Mouse (Mus musculus) neural tube, embryonic 11.5 days (tissue): ENCODE measurements around the gene Mad1l1. TPM values are rescaled to one million over a fixed set of nuclear protein-coding genes. Genes with fewer than 3 reads are reported as not detected.

ENCODE experiments used
- ATAC-seq: fragments of 200-750 bp; cut with Nextera tagmentation; 2 replicates; pipeline ENCODE4 v1.8.0; 2017; ENCODE audit warnings: moderate number of reproducible peaks, mild to moderate bottlenecking, moderate TSS enrichment, moderate library complexity; ENCODE audit not compliant: insufficient read depth, low FRiP score, low TSS enrichment
- DNase-seq: peaks from one replicate; pipeline ENCODE4 v3.0.0-alpha.2; 2015; ENCODE audit warnings: low spot score
- H3K27ac ChIP-seq: fragments of 300-500 bp; sonication (generic); 2 replicates; pipeline ENCODE4 v1.5.1; 2014; ENCODE audit warnings: low read depth, mild to moderate bottlenecking, low read length
- H3K27me3 ChIP-seq: fragments of 300-500 bp; sonication (generic); 2 replicates; pipeline ENCODE4 v1.6.1; 2014; ENCODE audit warnings: mild to moderate bottlenecking, low read length, mixed read lengths; ENCODE audit not compliant: control insufficient read depth, insufficient read depth
- H3K36me3 ChIP-seq: fragments of 300-500 bp; sonication (generic); 2 replicates; pipeline ENCODE4 v1.6.1; 2014; ENCODE audit warnings: mild to moderate bottlenecking, low read length, moderate library complexity, mixed read lengths; ENCODE audit not compliant: control insufficient read depth, insufficient read depth
- H3K4me1 ChIP-seq: fragments of 300-500 bp; sonication (generic); 2 replicates; pipeline ENCODE4 v1.6.1; 2014; ENCODE audit warnings: low read length, mixed read lengths; ENCODE audit not compliant: control insufficient read depth, insufficient read depth
- H3K4me2 ChIP-seq: fragments of 300-500 bp; sonication (generic); 2 replicates; pipeline ENCODE4 v1.6.1; 2014; ENCODE audit warnings: low read depth, mild to moderate bottlenecking, moderate library complexity
- H3K4me3 ChIP-seq: fragments of 300-500 bp; sonication (generic); 2 replicates; pipeline ENCODE4 v1.5.1; 2014; ENCODE audit warnings: low read depth, low read length
- H3K9ac ChIP-seq: fragments of 300-500 bp; sonication (generic); 2 replicates; pipeline ENCODE4 v1.6.1; 2014; ENCODE audit warnings: mild to moderate bottlenecking, low read length
- H3K9me3 ChIP-seq: fragments of 300-500 bp; sonication (generic); 2 replicates; pipeline ENCODE4 v1.6.1; 2016; ENCODE audit warnings: low read length; ENCODE audit not compliant: control insufficient read depth
- WGBS: fragments of 180-500 bp; shearing (Covaris S2); extraction: QIAGEN DNeasy Blood & Tissue Kit; methylation state at CpG from one replicate; pipeline ENCODE4 v1.1.7; 2014; 5-methylcytosine and 5-hydroxymethylcytosine counted together
- polyA plus RNA-seq: library from polyadenylated mRNA; unstranded; fragments of >200 nt; fragmentation: Nextera tagmentation; extraction: Ambion mirVana; gene quantifications from 2 replicates; pipeline ENCODE4 v1.2.1, GENCODE M21; 2014

Gene Mad1l1
- polyA plus RNA-seq, 1 experiment from 2014 or later: 51.9 TPM

DNA sequence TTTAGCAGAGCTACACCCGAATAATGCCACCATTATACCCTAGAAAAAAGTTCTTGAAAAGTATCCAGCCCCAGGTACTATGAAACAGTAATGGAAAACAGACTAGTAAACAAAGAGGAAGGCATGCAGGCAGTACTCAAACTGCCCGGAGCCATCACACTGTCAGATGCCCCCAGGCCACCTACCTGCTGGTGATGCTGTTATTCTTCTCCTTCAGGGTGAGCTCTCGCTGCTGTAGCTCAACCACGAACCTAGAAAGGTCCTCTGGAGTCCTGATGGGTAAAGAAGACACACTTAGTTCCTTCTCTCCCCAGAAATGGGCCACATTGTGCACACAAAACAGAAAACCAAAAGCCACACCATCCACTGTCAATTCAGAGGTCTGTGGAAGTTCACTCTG is 60.0 kb downstream of the Mad1l1 start:
- Histone ChIP-seq H3K27me3 (no peaks in the 10 kb centered on the region), H3K9me3 (no peaks in the 10 kb centered on the region), H3K4me3 (no peak overlapping the region), H3K9ac (no peak overlapping the region), H3K36me3 (no peaks in the 10 kb centered on the region), H3K27ac (no peak overlapping the region), H3K4me1 (peaks cover 21% of the 10 kb centered on the region), H3K4me2 (no peak overlapping the region)
- ATAC-seq (no peak), DNase-seq (no peak)
- 81% methylated on average over 4 of the region's 4 CpGs for WGBS

DNA sequence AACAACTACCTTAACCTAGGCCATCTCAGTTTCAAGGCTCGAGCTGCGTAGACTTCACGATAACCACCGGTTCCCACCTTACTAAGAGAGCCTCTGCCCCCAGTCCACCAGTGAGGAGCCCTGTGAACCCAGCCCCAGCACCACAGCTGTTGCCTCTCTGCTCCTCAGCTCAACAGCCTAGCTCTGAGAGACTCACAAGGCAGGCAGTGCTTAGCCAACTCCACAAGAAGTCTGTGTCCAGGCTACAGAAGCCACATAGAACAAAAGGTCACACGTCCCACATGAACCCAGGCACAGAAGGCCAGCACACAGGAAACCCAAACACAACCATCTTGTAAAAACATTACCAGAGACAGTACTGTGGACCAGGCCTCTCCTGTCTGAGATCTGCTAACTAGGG is 62.7 kb downstream of the Mad1l1 start:
- WGBS: 89% methylated on average over 5 of the region's 5 CpGs
- H3K27me3 ChIP-seq: no peaks in the 10 kb centered on the region
- no peak overlapping the region for H3K9ac ChIP-seq
- DNase-seq (no peak), ATAC-seq (no peak)
- peaks cover 8% of the 10 kb centered on the region for H3K4me1 ChIP-seq
- H3K27ac ChIP-seq: no peak overlapping the region
- no peak overlapping the region for H3K4me3 ChIP-seq
- H3K36me3 ChIP-seq: no peaks in the 10 kb centered on the region
- no peak overlapping the region for H3K4me2 ChIP-seq
- no peaks in the 10 kb centered on the region for H3K9me3 ChIP-seq

DNA sequence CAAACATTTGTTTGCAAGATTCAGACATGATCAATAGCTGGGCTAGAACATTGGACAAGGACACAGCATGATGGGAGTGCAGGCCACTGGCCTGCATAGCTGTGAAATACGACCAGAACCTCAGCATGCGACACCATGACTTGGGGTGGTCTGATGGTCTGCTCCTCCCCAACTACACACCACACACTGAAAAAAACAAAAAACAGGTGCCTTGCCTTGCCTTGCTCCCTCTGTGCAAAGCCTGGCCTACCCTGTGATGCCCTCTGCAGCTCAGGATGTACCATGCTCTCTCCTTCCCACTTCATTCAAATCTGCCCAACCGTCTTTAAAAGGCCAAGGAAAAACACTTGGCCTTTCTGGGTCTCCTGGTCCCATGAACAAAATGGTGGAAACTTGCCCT is 63.3 kb downstream of the Mad1l1 start:
- no peaks in the 10 kb centered on the region for H3K9me3 ChIP-seq
- H3K36me3 ChIP-seq: no peaks in the 10 kb centered on the region
- 0 out of 2 replicates have a peak, but pooled peaks cover 5% of the 10 kb centered on the region for H3K4me1 ChIP-seq

DNA sequence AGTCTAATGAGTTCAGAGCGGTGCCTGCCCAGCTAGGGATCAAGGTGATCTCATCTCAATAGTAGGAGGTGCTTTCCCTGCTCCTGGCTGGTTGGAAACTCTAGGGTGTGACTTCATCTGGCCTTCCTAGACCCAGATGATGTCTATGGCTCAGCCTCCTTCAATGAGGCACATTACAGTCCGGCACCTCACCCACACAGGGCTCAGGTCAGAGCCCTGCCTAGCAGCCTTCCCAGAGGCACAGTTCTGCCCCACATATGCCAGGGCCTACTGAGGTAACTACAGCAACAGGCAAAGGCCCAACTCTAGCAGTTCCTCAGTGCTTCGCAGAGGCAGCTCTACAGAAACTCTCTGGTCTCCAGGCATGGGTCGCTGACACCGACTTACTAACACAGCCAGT is 63.9 kb downstream of the Mad1l1 start:
- 0 out of 2 replicates have a peak, but pooled peaks cover 4% of the 10 kb centered on the region for H3K4me1 ChIP-seq
- no peak overlapping the region for H3K4me3 ChIP-seq
- H3K36me3 ChIP-seq: no peaks in the 10 kb centered on the region
- no peaks in the 10 kb centered on the region for H3K9me3 ChIP-seq
- H3K27ac ChIP-seq: no peak overlapping the region
- H3K27me3 ChIP-seq: no peaks in the 10 kb centered on the region
- ATAC-seq (no peak), DNase-seq (no peak)
- WGBS: 92% methylated on average over 5 of the region's 5 CpGs
- no peak overlapping the region for H3K4me2 ChIP-seq
- H3K9ac ChIP-seq: no peak overlapping the region

More for the DNA sequence above, 63.3 kb downstream of the Mad1l1 start:
- Histone ChIP-seq H3K4me2 (no peak overlapping the region), H3K27me3 (no peaks in the 10 kb centered on the region), H3K4me3 (no peak overlapping the region), H3K27ac (no peak overlapping the region), H3K9ac (no peak overlapping the region)
- WGBS: 88% methylated on average over 3 of the region's 3 CpGs
- ATAC-seq (no peak), DNase-seq (no peak)

DNA sequence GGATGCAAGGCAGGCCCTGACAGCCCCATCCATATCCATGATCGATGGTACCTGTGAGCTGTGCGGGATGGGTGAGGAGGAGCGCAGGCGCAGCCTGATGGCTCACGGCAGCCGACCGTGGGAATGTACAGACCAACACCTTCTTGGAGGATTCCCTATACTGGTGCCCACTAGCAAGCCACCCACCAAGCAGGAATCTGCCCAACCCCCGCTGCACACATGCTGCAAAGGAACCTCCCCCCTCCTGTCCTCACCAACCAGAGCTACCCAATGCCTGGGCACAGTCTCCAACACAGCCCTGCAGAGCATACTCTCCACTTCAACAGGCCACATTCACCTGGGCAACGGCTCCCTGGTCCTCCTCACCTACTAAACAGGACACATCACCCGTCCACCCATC is 64.7 kb downstream of the Mad1l1 start:
- Histone ChIP-seq H3K27ac (no peak overlapping the region), H3K36me3 (no peaks in the 10 kb centered on the region), H3K9me3 (no peaks in the 10 kb centered on the region), H3K9ac (no peak overlapping the region), H3K4me1 (0 out of 2 replicates have a peak, but pooled peaks cover 4% of the 10 kb centered on the region), H3K27me3 (no peaks in the 10 kb centered on the region), H3K4me3 (no peak overlapping the region), H3K4me2 (no peak overlapping the region)
- DNase-seq (no peak), ATAC-seq (no peak)
- 93% methylated on average over 10 of the region's 10 CpGs for WGBS

DNA sequence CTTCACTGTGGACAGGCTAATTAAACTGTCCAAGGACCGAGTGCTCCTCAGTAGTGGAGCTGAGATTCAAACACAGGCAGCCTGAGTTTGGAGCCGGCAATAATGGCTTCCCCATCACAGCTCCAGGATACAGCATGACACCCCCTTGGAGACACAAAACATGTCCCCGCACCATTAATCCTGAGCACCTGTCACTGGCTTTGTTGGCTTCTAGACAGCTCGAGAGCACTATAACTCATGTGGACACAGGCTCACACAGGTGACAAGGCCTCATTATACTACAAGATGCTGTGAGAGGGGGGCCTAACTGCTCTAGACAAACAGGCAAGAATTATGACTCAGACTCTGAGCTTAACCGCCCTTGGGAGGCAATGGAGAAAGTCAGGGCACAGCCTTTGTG is 66.1 kb downstream of the Mad1l1 start:
- H3K9me3 ChIP-seq: no peaks in the 10 kb centered on the region
- ATAC-seq (peak; percentile 60; the same call in 1 of the 2 replicates), DNase-seq (no peak)
- WGBS: 57% methylated on average over 5 of the region's 5 CpGs
- H3K27me3 ChIP-seq: no peaks in the 10 kb centered on the region
- no peak overlapping the region for H3K27ac ChIP-seq
- no peaks in the 10 kb centered on the region for H3K36me3 ChIP-seq
- H3K4me1 ChIP-seq: 0 out of 2 replicates have a peak, but pooled peaks cover 4% of the 10 kb centered on the region
- no peak overlapping the region for H3K9ac ChIP-seq
- no peak overlapping the region for H3K4me2 ChIP-seq
- H3K4me3 ChIP-seq: no peak overlapping the region

DNA sequence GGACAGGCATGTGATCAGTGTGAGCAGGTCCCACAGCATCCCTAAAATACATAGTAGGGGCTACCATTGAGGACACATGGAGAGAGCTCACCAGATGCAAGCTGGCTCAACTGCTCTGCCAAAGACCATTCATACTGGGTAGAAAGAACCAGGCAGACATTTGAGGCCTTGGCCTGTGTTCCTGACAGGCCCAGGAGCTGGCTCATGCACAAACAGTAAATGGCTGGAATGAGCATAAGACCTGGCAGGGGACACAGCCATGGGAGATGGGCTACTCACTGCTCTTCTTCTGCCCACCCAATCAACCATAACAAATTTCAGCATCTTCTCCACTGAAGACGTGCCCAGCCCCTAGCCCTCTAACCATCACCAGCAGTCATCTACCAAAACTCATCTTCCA is 66.7 kb downstream of the Mad1l1 start:
- no peaks in the 10 kb centered on the region for H3K36me3 ChIP-seq
- H3K27me3 ChIP-seq: no peaks in the 10 kb centered on the region
- 83% methylated on average over 1 of the region's 1 CpGs for WGBS
- no peak for DNase-seq
- H3K9ac ChIP-seq: no peak overlapping the region
- H3K27ac ChIP-seq: no peak overlapping the region
- ATAC-seq: no peak
- 0 out of 2 replicates have a peak, but pooled peaks cover 4% of the 10 kb centered on the region for H3K4me1 ChIP-seq
- H3K9me3 ChIP-seq: no peaks in the 10 kb centered on the region
- H3K4me2 ChIP-seq: no peak overlapping the region
- H3K4me3 ChIP-seq: no peak overlapping the region

DNA sequence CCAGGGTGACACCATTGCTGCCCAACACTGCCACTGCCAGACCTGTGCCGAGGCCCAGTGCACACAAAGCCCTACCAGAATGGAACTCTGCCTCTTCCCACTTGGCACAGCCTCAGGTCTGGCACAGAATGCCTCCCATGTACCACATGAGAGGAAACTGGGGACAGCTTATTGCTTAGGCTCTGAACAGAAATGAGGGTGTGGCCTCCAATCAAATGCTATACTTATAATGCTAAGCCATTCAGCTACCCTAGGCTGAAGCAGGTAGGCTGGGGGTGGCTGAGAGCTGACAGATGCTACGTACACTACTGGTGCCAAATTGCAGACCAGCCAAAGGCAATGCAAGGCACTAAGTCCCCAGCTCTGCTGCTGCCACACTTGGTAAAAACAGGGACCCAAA is 69.4 kb downstream of the Mad1l1 start:
- no peak for DNase-seq
- 87% methylated on average over 2 of the region's 2 CpGs for WGBS

DNA sequence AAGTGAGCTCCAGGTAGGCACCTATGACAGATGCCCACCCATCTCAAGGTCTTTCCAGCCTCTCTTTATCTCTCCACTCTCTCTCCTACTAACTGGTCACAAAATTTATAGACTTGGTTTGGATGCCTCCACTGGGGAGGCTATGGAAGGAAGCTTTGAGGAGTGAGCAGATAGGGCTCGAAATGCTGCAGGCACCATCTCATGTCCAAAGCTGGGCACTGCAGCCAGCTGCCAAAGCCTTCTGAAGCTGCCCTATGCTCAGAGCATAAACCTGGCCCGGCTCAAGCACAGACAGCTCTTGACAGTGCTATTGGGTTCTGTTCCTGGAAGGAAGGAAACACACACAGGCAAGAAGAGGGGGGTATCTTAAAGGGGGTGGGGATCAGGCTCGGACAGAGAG is 71.0 kb downstream of the Mad1l1 start:
- H3K9me3 ChIP-seq: no peaks in the 10 kb centered on the region
- 91% methylated on average over 3 of the region's 3 CpGs for WGBS
- H3K27ac ChIP-seq: no peak overlapping the region
- ATAC-seq: no peak
- no peaks in the 10 kb centered on the region for H3K27me3 ChIP-seq
- DNase-seq: no peak
- 0 out of 2 replicates have a peak, but pooled peaks cover under 1% of the 10 kb centered on the region for H3K4me1 ChIP-seq
- no peak overlapping the region for H3K4me3 ChIP-seq
- H3K4me2 ChIP-seq: no peak overlapping the region
- no peak overlapping the region for H3K9ac ChIP-seq
- H3K36me3 ChIP-seq: no peaks in the 10 kb centered on the region; the same call in 1 of the 2 replicates

More for the DNA sequence above, 69.4 kb downstream of the Mad1l1 start:
- H3K36me3 ChIP-seq: no peaks in the 10 kb centered on the region
- no peak overlapping the region for H3K4me3 ChIP-seq
- no peaks in the 10 kb centered on the region for H3K27me3 ChIP-seq
- no peak overlapping the region for H3K9ac ChIP-seq
- no peak for ATAC-seq
- H3K4me2 ChIP-seq: no peak overlapping the region
- H3K4me1 ChIP-seq: 0 out of 2 replicates have a peak, but pooled peaks cover 4% of the 10 kb centered on the region
- H3K27ac ChIP-seq: no peak overlapping the region
- no peaks in the 10 kb centered on the region for H3K9me3 ChIP-seq
